Mouse (Mus musculus) stomach, embryonic 16.5 days (tissue): ENCODE results near the gene Gm16181. TPM values are rescaled to one million over a fixed set of nuclear protein-coding genes. Genes with fewer than 3 reads are reported as not detected.

Experiments used
- ATAC-seq: fragments of 200-750 bp; cut with Nextera tagmentation; 2 replicates; pipeline ENCODE4 v1.8.0; 2017; ENCODE audit warnings: moderate number of reproducible peaks, moderate TSS enrichment; ENCODE audit not compliant: insufficient read depth, low FRiP score
- H3K27ac ChIP-seq: fragments of 300-500 bp; sonication (generic); 2 replicates; pipeline ENCODE4 v1.5.1; 2014; ENCODE audit warnings: low read length
- H3K27me3 ChIP-seq: fragments of 300-500 bp; sonication (generic); 2 replicates; pipeline ENCODE4 v1.6.1; 2014; ENCODE audit warnings: low read length, control low read depth, mixed read lengths; ENCODE audit not compliant: control insufficient read depth, insufficient read depth
- H3K36me3 ChIP-seq: fragments of 300-500 bp; sonication (generic); 2 replicates; pipeline ENCODE4 v1.6.1; 2014; ENCODE audit warnings: low read length; ENCODE audit not compliant: control insufficient read depth, insufficient read depth
- H3K4me1 ChIP-seq: fragments of 300-500 bp; sonication (generic); 2 replicates; pipeline ENCODE4 v1.6.1; 2014; ENCODE audit warnings: low read length, control low read depth, mixed read lengths; ENCODE audit not compliant: control insufficient read depth, insufficient read depth
- H3K4me2 ChIP-seq: fragments of 300-500 bp; sonication (generic); 2 replicates; pipeline ENCODE4 v1.6.1; 2014; ENCODE audit warnings: low read depth, low read length, mixed read lengths
- H3K4me3 ChIP-seq: fragments of 300-500 bp; sonication (generic); replicated peaks from 2 replicates; pipeline ENCODE4 v1.5.1; 2014; ENCODE audit warnings: mild to moderate bottlenecking, low read length
- H3K9ac ChIP-seq: fragments of 300-500 bp; sonication (generic); 2 replicates; pipeline ENCODE4 v1.6.1; 2014; ENCODE audit warnings: low read length
- H3K9me3 ChIP-seq: fragments of 300-500 bp; sonication (generic); replicated peaks from 2 replicates; pipeline ENCODE4 v1.6.1; 2016; ENCODE audit warnings: low read length, control low read depth; ENCODE audit not compliant: control insufficient read depth
- WGBS: fragments of 180-500 bp; shearing (Covaris S2); extraction: QIAGEN DNeasy Blood & Tissue Kit; methylation state at CpG from one replicate; pipeline ENCODE4 v1.1.7; 2014; 5-methylcytosine and 5-hydroxymethylcytosine counted together
- polyA plus RNA-seq: library from polyadenylated mRNA; unstranded; fragments of >200 nt; fragmentation: Nextera tagmentation; extraction: Ambion mirVana; gene quantifications from 2 replicates; pipeline ENCODE4 v1.2.1, GENCODE M21; 2015

Gm16181 gene
- polyA plus RNA-seq, 1 experiment from 2014 or later, result 0.27 TPM

GRCm38 (mm10) chr17:35249451-35250197, 29.0 kb downstream of the Gm16181 start:
- Histone ChIP-seq H3K27ac (no peak overlapping the region), H3K4me2 (no peak overlapping the region), H3K4me3 (no peak overlapping the region), H3K36me3 (peaks cover 43% of the 10 kb centered on the region), H3K27me3 (no peaks in the 10 kb centered on the region), H3K9ac (no peak overlapping the region), H3K4me1 (peaks cover 12% of the 10 kb centered on the region), H3K9me3 (no peaks in the 10 kb centered on the region)
- WGBS, result 83% methylated on average over 19 of the region's 19 CpGs
- no peak for ATAC-seq

GRCm38 (mm10) chr17:35250348-35251120, 29.9 kb downstream of the Gm16181 start:
- Histone ChIP-seq H3K4me1 (peaks cover 3% of the 10 kb centered on the region; the same call in 1 of the 2 replicates), H3K36me3 (peaks cover 43% of the 10 kb centered on the region), H3K9me3 (no peaks in the 10 kb centered on the region), H3K4me3 (no peak overlapping the region), H3K27ac (no peak overlapping the region), H3K4me2 (no peak overlapping the region), H3K9ac (no peak overlapping the region), H3K27me3 (no peaks in the 10 kb centered on the region)
- 74% methylated on average over 3 of the region's 3 CpGs for WGBS
- no peak for ATAC-seq

GRCm38 (mm10) chr17:35251162-35251719, 30.6 kb downstream of the Gm16181 start:
- no peak overlapping the region for H3K27ac ChIP-seq
- 78% methylated on average over 15 of the region's 15 CpGs for WGBS
- H3K9me3 ChIP-seq, result no peaks in the 10 kb centered on the region
- ATAC-seq, result no peak
- no peaks in the 10 kb centered on the region for H3K27me3 ChIP-seq
- H3K36me3 ChIP-seq, result peaks cover 38% of the 10 kb centered on the region
- H3K9ac ChIP-seq, result no peak overlapping the region
- no peaks in the 10 kb centered on the region for H3K4me1 ChIP-seq
- H3K4me2 ChIP-seq, result no peak overlapping the region
- no peak overlapping the region for H3K4me3 ChIP-seq

GRCm38 (mm10) chr17:35251981-35252380, 31.3 kb downstream of the Gm16181 start:
- H3K9me3 ChIP-seq, result no peaks in the 10 kb centered on the region

GRCm38 (mm10) chr17:35252619-35253292, 32.1 kb downstream of the Gm16181 start:
- 75% methylated on average over 18 of the region's 18 CpGs for WGBS
- no peaks in the 10 kb centered on the region for H3K9me3 ChIP-seq
- H3K4me1 ChIP-seq, result peaks cover under 1% of the 10 kb centered on the region; the same call in 1 of the 2 replicates
- H3K27me3 ChIP-seq, result no peaks in the 10 kb centered on the region
- H3K36me3 ChIP-seq, result peaks cover 23% of the 10 kb centered on the region
- no peak overlapping the region for H3K4me2 ChIP-seq
- no peak overlapping the region for H3K27ac ChIP-seq
- no peak for ATAC-seq
- H3K4me3 ChIP-seq, result no peak overlapping the region
- H3K9ac ChIP-seq, result no peak overlapping the region

More at GRCm38 (mm10) chr17:35251981-35252380, 31.3 kb downstream of the Gm16181 start:
- ATAC-seq, result no peak
- Histone ChIP-seq H3K9ac (no peak overlapping the region), H3K36me3 (peaks cover 30% of the 10 kb centered on the region), H3K27ac (no peak overlapping the region), H3K4me2 (no peak overlapping the region), H3K4me1 (no peaks in the 10 kb centered on the region), H3K27me3 (no peaks in the 10 kb centered on the region), H3K4me3 (no peak overlapping the region)
- 75% methylated on average over 5 of the region's 5 CpGs for WGBS

GRCm38 (mm10) chr17:35253293-35254093, 32.9 kb downstream of the Gm16181 start:
- WGBS, result 83% methylated on average over 32 of the region's 32 CpGs

GRCm38 (mm10) chr17:35254241-35255098, 33.8 kb downstream of the Gm16181 start:
- H3K9ac ChIP-seq, result no peak overlapping the region
- no peaks in the 10 kb centered on the region for H3K9me3 ChIP-seq
- H3K4me2 ChIP-seq, result no peak overlapping the region
- peaks cover 20% of the 10 kb centered on the region for H3K36me3 ChIP-seq
- ATAC-seq, result peak; percentile 16
- H3K4me1 ChIP-seq, result peaks cover 4% of the 10 kb centered on the region; the same call in 1 of the 2 replicates
- H3K27ac ChIP-seq, result no peak overlapping the region
- no peaks in the 10 kb centered on the region for H3K27me3 ChIP-seq
- 55% methylated on average over 11 of the region's 11 CpGs for WGBS
- no peak overlapping the region for H3K4me3 ChIP-seq

More at GRCm38 (mm10) chr17:35253293-35254093, 32.9 kb downstream of the Gm16181 start:
- peaks cover 20% of the 10 kb centered on the region for H3K36me3 ChIP-seq
- no peaks in the 10 kb centered on the region for H3K27me3 ChIP-seq
- no peak overlapping the region for H3K4me2 ChIP-seq
- H3K9ac ChIP-seq, result no peak overlapping the region
- no peak overlapping the region for H3K4me3 ChIP-seq
- H3K9me3 ChIP-seq, result no peaks in the 10 kb centered on the region
- 0 out of 2 replicates have a peak, but pooled peaks have one; percentile 19 for ATAC-seq
- H3K27ac ChIP-seq, result no peak overlapping the region
- H3K4me1 ChIP-seq, result peaks cover 4% of the 10 kb centered on the region; the same call in 1 of the 2 replicates
